Mouse (Mus musculus): Measurements from ENCODE around the gene Olfr301. TPM values are rescaled to one million over a fixed set of nuclear protein-coding genes. Genes with fewer than 3 reads are reported as not detected.

Olfr301 gene
- polyA plus RNA-seq (2012; rRNA removed): not detected in 2 replicates

DNA sequence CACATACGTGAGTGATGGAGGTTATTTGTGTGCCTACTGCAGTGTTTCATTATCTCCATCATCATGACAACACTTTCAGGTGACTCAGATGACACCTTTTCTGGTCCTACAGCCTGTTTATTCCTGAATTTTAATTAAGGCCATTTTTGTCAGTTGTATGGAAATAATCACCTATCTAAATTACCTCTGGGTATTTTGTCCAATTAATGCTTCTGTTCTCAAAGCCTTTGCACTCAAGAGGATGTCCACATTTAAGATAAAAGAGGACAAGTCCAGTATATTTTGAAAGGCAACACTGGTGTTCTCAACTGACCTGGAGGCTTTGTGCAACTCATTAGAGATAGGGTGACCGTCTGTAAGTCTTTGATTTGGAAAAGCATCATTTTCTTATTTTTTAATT is at the start of gene Olfr301:
TSS of gene Olfr301 (plus strand) at position 301 of the 400 bp plus-strand sequence.
- no peak for DNase-seq (ENCODE audit: low read depth)

- DNase-seq (ENCODE audit: low read depth): no peak
Observed at GRCm38 (mm10) chr7:86366828-86367227, 36.8 kb upstream of the Olfr301 start, which contains the start of gene Olfr305. Gene Olfr305, minus strand, starts transcription at chr7:86366928.

DNA sequence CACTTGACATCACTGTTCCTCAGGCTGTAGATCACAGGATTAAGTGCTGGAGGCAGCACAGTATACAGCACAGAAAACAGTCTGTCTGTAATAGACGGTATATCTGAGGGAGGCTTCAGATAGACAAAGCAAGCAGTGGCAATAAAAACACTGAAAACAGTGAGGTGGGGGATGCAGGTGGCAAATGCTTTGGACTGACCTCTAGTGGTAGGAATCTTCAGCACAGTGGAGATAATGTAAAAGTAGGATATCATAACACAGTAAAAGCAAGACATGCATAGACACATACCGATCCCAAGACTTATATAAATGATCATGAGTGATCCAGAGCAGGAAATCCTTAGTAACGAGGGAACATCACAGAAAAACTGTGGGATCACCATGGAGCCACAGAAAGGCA is 17.9 kb upstream of the Olfr301 start:
- DNase-seq (ENCODE audit: low read depth): no peak

DNA sequence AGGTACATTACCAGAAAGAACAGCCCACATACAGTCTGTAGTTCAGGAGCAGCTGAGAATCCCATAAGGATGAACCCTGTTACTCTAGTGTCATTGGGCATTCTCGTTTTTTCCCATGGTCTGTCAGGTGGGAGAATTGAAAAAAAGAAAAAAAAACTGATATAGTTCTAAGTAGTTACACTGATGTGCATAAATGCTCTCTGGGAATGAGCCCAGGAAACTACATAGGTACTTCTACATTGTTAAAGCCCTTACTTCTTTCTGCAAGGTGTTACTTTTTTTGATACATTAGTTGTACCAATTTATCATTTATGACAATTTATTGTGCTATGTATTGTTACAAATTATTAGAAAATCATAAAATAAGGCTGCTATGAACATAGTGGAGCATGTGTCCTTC is 17.1 kb upstream of the Olfr301 start, which contains the start of gene Olfr304:
TSS of gene Olfr304 (minus strand) at position 101 of the 400 bp plus-strand sequence.
- DNase-seq (ENCODE audit: low read depth): no peak

GRCm38 (mm10) chr7:86397689-86398088 is 6.0 kb upstream of the Olfr301 start, which contains the start of gene Olfr303:
Gene Olfr303, minus strand, starts transcription at chr7:86397789.
- DNase-seq (ENCODE audit: low read depth): no peak

DNA sequence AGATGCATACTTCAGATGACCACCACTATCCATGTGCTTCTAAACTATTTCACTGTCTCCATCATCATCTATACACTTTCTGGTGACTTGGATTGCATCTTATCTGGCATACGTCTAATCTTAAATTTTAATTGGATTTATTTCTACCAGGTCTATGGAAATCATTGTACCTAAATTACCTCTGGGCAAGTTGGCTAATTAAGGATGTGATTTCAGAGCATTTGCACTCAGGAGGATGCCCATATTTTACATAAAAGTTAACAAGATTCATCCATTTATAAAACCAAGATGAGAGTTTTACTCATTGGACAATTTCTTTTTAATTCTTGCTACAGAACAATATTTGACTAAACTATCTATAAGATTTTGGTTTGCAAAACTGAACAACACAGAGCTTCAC is 56.0 kb downstream of the Olfr301 start, which contains the start of gene Olfr299:
TSS of gene Olfr299 (plus strand) at position 301 of the 400 bp plus-strand sequence.
- DNase-seq (ENCODE audit: low read depth): no peak

Other genes starting within 250 kb of the Olfr301 start
- not detected in 2 replicates for gene Vmn2r75, start 232.1 kb upstream of the Olfr301 start, polyA plus RNA-seq (2012; rRNA removed)
- not detected in 2 replicates for gene Vmn2r76, start 157.5 kb upstream of the Olfr301 start, polyA plus RNA-seq (2012; rRNA removed)
- not detected in 2 replicates for gene Olfr310, start 126.7 kb upstream of the Olfr301 start, polyA plus RNA-seq (2012; rRNA removed)
- gene Olfr309, start 90.1 kb upstream of the Olfr301 start, polyA plus RNA-seq (2012; rRNA removed): not detected in 2 replicates
- gene Olfr308, start 78.2 kb upstream of the Olfr301 start, polyA plus RNA-seq (2012; rRNA removed): not detected in 2 replicates
- gene Olfr307, start 66.3 kb upstream of the Olfr301 start, polyA plus RNA-seq (2012; rRNA removed): not detected in 2 replicates
- gene Olfr305, start 36.9 kb upstream of the Olfr301 start, polyA plus RNA-seq (2012; rRNA removed): not detected in 2 replicates
- not detected in 2 replicates for gene Olfr304, start 17.2 kb upstream of the Olfr301 start, polyA plus RNA-seq (2012; rRNA removed)
- gene Olfr303, start 6.1 kb upstream of the Olfr301 start, polyA plus RNA-seq (2012; rRNA removed): not detected in 2 replicates
- gene Olfr299, start 56.1 kb downstream of the Olfr301 start, polyA plus RNA-seq (2012; rRNA removed): not detected in 2 replicates
- gene Olfr298, start 88.6 kb downstream of the Olfr301 start, polyA plus RNA-seq (2012; rRNA removed): not detected in 2 replicates
- gene Olfr297, start 116.1 kb downstream of the Olfr301 start, polyA plus RNA-seq (2012; rRNA removed): not detected in 2 replicates
- not detected in 2 replicates for gene Olfr295, start 180.0 kb downstream of the Olfr301 start, polyA plus RNA-seq (2012; rRNA removed)
- not detected in 2 replicates for gene Olfr294, start 212.8 kb downstream of the Olfr301 start, polyA plus RNA-seq (2012; rRNA removed)
- not detected in 2 replicates for gene Olfr293, start 245.2 kb downstream of the Olfr301 start, polyA plus RNA-seq (2012; rRNA removed)

Measured in gonadal fat pad, adult 2 months (tissue).